Mouse (Mus musculus): Measurements from ENCODE around the gene Trip13. TPM values are rescaled to one million over a fixed set of nuclear protein-coding genes. Genes with fewer than 3 reads are reported as not detected.
A peak's percentile ranks its signal among the peaks of the same experiment; 100 is the strongest.

Gene Trip13
- 19.1 and 21.9 TPM in 2 replicates for polyA plus RNA-seq (2015; fragmentation: Nextera tagmentation; extraction: Ambion mirVana)

DNA sequence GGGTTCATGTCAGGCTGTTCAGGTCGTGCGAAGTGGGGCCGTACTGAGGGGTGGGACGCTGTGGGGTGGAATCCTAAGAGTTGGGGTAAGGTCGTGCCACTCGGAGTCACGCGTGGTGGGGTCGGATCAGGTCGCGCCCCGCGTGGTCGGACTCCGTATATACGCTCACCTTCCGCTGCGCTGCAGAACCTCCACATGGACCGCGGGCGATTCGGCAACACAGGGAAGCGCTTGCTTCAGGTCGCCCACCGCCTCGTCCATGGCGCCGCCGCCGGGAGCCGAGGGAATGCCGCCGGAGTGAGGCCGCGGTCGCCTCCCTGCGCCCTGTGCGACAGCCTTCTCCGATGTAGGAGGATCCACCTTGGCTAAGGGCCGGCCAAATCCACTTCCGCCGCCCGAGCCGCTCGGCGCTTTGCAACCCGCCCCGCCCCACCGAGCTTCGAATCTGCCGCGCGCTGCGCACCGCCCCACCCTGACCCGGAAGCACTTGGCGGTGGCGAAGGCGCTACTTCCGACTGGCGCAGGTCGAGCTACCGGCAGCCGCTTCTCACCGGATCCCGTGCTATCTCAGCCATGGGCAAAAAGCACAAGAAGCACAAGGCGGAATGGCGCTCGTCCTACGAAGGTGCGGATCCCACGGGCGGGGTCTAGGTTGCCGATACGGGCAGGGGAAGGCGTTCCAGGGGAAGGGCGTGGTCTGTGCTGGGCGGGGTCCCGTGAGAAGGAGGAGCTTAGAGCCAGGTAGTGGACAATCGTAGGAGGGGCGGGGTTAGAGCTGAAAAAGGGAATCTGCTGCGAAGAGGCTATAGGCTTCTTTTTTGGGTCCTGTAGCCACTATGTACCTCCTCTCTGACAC, at the start of gene Trip13, which contains the start of gene Brd9:
Trip13 (minus strand) TSS at position 464 of the 856 bp plus-strand sequence.
Brd9 (plus strand) TSS at position 491 of the 856 bp plus-strand sequence.
- peaks cover 11% of the 10 kb centered on the region for H3K36me3 ChIP-seq (ENCODE audit: insufficient read depth, low read length)
- WGBS = under 1% methylated on average over 77 of the region's 82 CpGs
- peak within 1 kb of the TSS; percentile 76 for H3K4me2 ChIP-seq (ENCODE audit: low read length)

DNA sequence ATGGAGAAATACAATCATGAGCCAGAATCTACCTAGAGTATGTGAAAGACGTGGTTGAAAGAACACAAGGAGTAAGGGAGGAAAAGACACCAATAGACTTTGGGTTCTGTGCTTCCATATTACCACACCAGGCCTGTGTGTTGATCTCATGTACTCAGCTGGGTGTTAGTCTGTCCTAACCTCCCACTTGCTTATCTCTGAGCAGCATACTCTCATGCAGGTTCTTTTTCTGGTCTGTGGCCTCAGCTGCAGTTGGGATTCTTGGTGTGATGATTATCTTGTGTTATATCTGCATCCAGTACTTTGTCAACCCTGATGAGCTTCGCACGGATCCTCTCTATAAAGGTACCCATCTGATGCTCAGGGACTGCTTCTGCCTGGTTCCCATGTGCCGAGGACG, 39.4 kb upstream of the Trip13 start:
- Histone ChIP-seq H3K4me3 (replicated peaks; ENCODE audit: low read depth, low read length) (no peak overlapping the region), H3K27ac (no peak overlapping the region), H3K4me1 (replicated peaks; ENCODE audit: insufficient read depth, low read length) (no peaks in the 10 kb centered on the region), H3K4me2 (ENCODE audit: low read length) (no peak overlapping the region), H3K27me3 (ENCODE audit: insufficient read depth, low read length) (no peaks in the 10 kb centered on the region), H3K36me3 (ENCODE audit: insufficient read depth, low read length) (no peaks in the 10 kb centered on the region), H3K9me3 (replicated peaks; ENCODE audit: low read length) (no peaks in the 10 kb centered on the region), H3K9ac (ENCODE audit: low read depth, low read length) (no peak overlapping the region)
- 90% methylated on average over 5 of the region's 5 CpGs for WGBS
- DNase-seq (ENCODE audit: low spot score) (no peak), ATAC-seq (replicated peaks; ENCODE audit: low FRiP score, low read depth) (no peak)
- no peak for TF ChIP-seq CTCF (IDR thresholded peaks at IDR 0.05; ENCODE audit: low read depth)

More for the DNA sequence above, at the start of gene Trip13, which contains the start of gene Brd9:
- ATAC-seq (replicated peaks; ENCODE audit: low FRiP score, low read depth) (peak; percentile 96), DNase-seq (ENCODE audit: low spot score) (peak; percentile 94)
- peak within 1 kb of the TSS; percentile 66 for H3K9ac ChIP-seq (ENCODE audit: low read depth, low read length)
- H3K27ac ChIP-seq = peak within 1 kb of the TSS; percentile 88
- H3K27me3 ChIP-seq (ENCODE audit: insufficient read depth, low read length) = no peaks in the 10 kb centered on the region
- TF ChIP-seq CTCF (IDR thresholded peaks at IDR 0.05; ENCODE audit: low read depth) = no peak
- 0 out of 2 replicates have a peak, but pooled peaks cover 5% of the 10 kb centered on the region for H3K4me1 ChIP-seq (replicated peaks; ENCODE audit: insufficient read depth, low read length)
- peak within 1 kb of the TSS; percentile 78 for H3K4me3 ChIP-seq (replicated peaks; ENCODE audit: low read depth, low read length)
- H3K9me3 ChIP-seq (replicated peaks; ENCODE audit: low read length) = no peaks in the 10 kb centered on the region

GRCm38 (mm10) chr13:73974523-73974922, 36.9 kb upstream of the Trip13 start:
- no peak for DNase-seq (ENCODE audit: low spot score)
- no peaks in the 10 kb centered on the region for H3K27me3 ChIP-seq (ENCODE audit: insufficient read depth, low read length)
- no peaks in the 10 kb centered on the region for H3K4me1 ChIP-seq (replicated peaks; ENCODE audit: insufficient read depth, low read length)
- no peak overlapping the region for H3K4me3 ChIP-seq (replicated peaks; ENCODE audit: low read depth, low read length)
- no peak for TF ChIP-seq CTCF (IDR thresholded peaks at IDR 0.05; ENCODE audit: low read depth)
- H3K4me2 ChIP-seq (ENCODE audit: low read length) = no peak overlapping the region
- ATAC-seq (replicated peaks; ENCODE audit: low FRiP score, low read depth) = no peak
- no peak overlapping the region for H3K9ac ChIP-seq (ENCODE audit: low read depth, low read length)
- H3K9me3 ChIP-seq (replicated peaks; ENCODE audit: low read length) = no peaks in the 10 kb centered on the region
- WGBS = 96% methylated on average over 3 of the region's 3 CpGs
- no peak overlapping the region for H3K27ac ChIP-seq
- H3K36me3 ChIP-seq (ENCODE audit: insufficient read depth, low read length) = no peaks in the 10 kb centered on the region

- 22% methylated on average over 12 of the region's 12 CpGs for WGBS
- ATAC-seq (replicated peaks; ENCODE audit: low FRiP score, low read depth) = peak; percentile 91
- Histone ChIP-seq H3K4me2 (ENCODE audit: low read length) (peak overlapping the region; percentile 38; the same call in 1 of the 2 replicates), H3K27ac (peak overlapping the region; percentile 52), H3K9ac (ENCODE audit: low read depth, low read length) (no peak overlapping the region), H3K36me3 (ENCODE audit: insufficient read depth, low read length) (no peaks in the 10 kb centered on the region), H3K4me1 (replicated peaks; ENCODE audit: insufficient read depth, low read length) (no peaks in the 10 kb centered on the region), H3K4me3 (replicated peaks; ENCODE audit: low read depth, low read length) (peak overlapping the region; percentile 6; the same call in 1 of the 2 replicates), H3K27me3 (ENCODE audit: insufficient read depth, low read length) (no peaks in the 10 kb centered on the region), H3K9me3 (replicated peaks; ENCODE audit: low read length) (no peaks in the 10 kb centered on the region)
- DNase-seq (ENCODE audit: low spot score) = peak; percentile 93
- TF ChIP-seq CTCF (IDR thresholded peaks at IDR 0.05; ENCODE audit: low read depth) = peak; percentile 93
Measured at GRCm38 (mm10) chr13:73970545-73971448, 33.2 kb upstream of the Trip13 start.

DNA sequence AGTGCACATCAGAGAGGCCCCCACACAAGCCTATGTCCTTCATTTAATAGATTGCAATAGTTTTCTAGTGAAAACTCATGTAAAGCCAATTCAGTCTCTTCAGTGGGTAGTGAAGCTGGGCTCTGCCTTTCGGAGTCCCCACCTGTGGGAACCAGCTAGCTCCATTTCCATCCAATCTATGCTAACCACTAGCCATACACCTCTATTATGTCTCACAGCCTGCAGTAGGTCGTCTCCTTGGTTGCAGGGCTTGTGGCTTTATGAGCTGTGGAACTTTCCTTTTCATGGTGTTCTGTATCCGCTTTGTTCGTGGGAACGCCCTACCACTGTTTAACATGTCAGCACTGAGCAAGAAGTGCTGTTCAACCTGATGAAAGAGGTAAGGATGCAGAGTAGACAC, 26.0 kb upstream of the Trip13 start, which contains the start of gene Zdhhc11:
Zdhhc11 (plus strand) TSS at position 301 of the 400 bp plus-strand sequence.
- DNase-seq (ENCODE audit: low spot score) = no peak
- 82% methylated on average over 5 of the region's 5 CpGs for WGBS
- no peak within 1 kb of the TSS for H3K9ac ChIP-seq (ENCODE audit: low read depth, low read length)
- no peaks in the 10 kb centered on the region for H3K4me1 ChIP-seq (replicated peaks; ENCODE audit: insufficient read depth, low read length)
- H3K27me3 ChIP-seq (ENCODE audit: insufficient read depth, low read length) = no peaks in the 10 kb centered on the region
- TF ChIP-seq CTCF (IDR thresholded peaks at IDR 0.05; ENCODE audit: low read depth) = no peak
- ATAC-seq (replicated peaks; ENCODE audit: low FRiP score, low read depth) = no peak
- H3K36me3 ChIP-seq (ENCODE audit: insufficient read depth, low read length) = peaks cover 28% of the 10 kb centered on the region
- no peak within 1 kb of the TSS for H3K27ac ChIP-seq
- no peak within 1 kb of the TSS for H3K4me2 ChIP-seq (ENCODE audit: low read length)
- no peaks in the 10 kb centered on the region for H3K9me3 ChIP-seq (replicated peaks; ENCODE audit: low read length)
- H3K4me3 ChIP-seq (replicated peaks; ENCODE audit: low read depth, low read length) = no peak within 1 kb of the TSS

DNA sequence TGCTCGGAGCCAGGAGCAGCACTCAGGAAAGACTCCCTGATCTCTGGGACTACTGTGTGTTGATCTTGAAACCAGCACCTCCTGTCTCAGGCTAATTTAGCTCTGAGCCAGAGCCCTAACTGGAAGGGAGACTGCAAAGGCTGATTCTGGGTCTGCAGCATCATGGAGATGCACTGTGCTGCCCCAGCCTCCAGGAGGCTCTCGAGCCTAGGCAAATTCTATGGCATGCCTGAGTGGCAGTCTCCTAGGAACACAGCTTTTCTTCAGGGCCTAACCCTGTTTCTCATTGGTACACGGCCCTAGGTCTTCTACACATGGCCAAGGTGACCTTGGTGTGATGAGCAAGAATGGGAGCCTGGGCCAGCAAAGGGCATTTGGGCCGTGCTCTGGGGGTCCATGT, 23.6 kb upstream of the Trip13 start:
- DNase-seq (ENCODE audit: low spot score) = no peak
- peak; percentile 37; the same call in 1 of the 2 replicates for TF ChIP-seq CTCF (IDR thresholded peaks at IDR 0.05; ENCODE audit: low read depth)
- Histone ChIP-seq H3K4me3 (replicated peaks; ENCODE audit: low read depth, low read length) (no peak overlapping the region), H3K9ac (ENCODE audit: low read depth, low read length) (no peak overlapping the region), H3K4me1 (replicated peaks; ENCODE audit: insufficient read depth, low read length) (no peaks in the 10 kb centered on the region), H3K27ac (no peak overlapping the region), H3K9me3 (replicated peaks; ENCODE audit: low read length) (no peaks in the 10 kb centered on the region), H3K4me2 (ENCODE audit: low read length) (no peak overlapping the region), H3K27me3 (ENCODE audit: insufficient read depth, low read length) (no peaks in the 10 kb centered on the region), H3K36me3 (ENCODE audit: insufficient read depth, low read length) (peaks cover 46% of the 10 kb centered on the region)
- 83% methylated on average over 4 of the region's 4 CpGs for WGBS
- no peak for ATAC-seq (replicated peaks; ENCODE audit: low FRiP score, low read depth)
